Mouse (Mus musculus) cerebral cortex, adult 2 months (tissue): ENCODE results near the gene Atp5b.

Source experiments
- WGBS: fragments of 180-500 bp; shearing (Covaris S2); methylation state at CpG from one replicate; pipeline ENCODE4 v1.1.7; 2018; 5-methylcytosine and 5-hydroxymethylcytosine counted together

Gene Atp5b

DNA sequence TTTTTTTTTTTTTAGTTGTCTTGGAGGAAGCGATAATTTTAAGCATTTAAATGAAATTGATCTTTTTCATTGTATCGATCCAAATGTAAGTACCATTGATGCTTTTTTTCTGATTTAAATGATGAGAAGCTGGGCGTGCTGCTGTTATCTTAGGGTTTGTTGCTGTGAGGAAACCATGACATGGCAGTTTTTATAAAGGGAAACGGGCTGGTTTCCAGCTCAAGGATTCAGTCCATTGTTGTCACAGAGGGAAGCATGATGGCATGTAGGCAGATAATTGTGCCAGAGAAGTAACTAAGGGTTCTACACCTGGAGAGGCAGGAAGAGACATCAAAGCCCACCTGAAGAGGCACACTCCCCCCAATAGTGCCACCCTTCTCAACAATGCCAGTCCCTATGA lies 13.9 kb upstream of the Atp5b start:
- WGBS = 75% methylated on average over 4 of the region's 4 CpGs

DNA sequence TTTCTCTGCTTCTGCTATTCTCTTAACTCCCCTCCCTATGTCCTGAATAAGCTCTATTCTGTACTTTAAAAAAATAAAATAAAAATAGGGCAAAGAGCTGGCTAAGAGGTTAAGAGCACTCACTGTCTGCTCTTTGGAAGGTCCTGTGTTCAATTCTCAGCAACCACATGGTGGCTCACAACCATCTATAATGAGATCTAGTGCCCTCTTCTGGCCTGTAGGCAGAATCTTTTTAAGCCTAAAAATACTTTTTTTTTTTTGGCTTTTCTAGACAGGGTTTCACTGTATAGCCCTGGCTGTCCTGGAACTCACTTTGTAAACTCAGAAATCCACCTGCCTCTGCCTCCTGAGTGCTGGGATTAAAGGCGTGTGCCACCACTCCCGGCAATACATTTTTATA lies 12.6 kb upstream of the Atp5b start:
- WGBS = 97% methylated on average over 2 of the region's 2 CpGs

DNA sequence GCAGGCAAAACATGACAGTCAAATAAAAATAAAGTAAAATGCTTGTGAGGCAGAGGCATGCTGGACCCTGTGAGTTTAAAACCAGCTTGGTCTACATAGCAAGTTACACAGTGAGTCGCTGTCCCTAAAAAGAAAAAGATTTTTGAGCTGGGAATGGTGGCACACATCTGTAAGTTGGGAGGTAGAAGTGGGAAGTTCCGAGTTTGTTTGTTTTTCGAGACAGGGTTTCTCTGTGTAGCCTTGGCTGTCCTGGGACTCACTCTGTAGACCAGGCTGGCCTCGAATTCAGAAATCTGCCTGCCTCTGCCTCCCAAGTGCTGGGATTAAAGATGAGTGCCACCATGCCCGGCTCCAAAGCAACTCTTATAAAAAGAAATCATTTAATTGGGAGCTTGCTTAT lies 4.8 kb upstream of the Atp5b start:
- WGBS = 81% methylated on average over 5 of the region's 5 CpGs

DNA sequence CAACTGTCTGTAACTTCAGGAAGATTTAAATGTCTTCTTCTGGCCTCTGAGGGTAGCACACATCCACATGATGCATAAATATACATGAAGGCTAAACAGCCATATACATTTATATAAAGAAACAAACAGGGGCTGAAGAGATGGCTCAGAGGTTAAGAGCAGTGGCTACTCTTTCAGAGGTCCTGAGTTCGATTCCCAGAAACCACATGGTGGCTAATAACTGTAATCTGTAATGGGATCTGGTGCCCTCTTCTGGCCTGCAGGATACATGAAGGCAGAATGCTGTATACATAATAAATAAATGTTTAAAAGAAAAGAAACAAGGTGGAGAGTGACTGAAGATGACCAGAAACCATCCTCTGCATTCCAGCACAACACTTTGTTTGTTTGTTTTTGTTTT lies 2.6 kb upstream of the Atp5b start:
- 70% methylated on average over 1 of the region's 1 CpGs for WGBS

DNA sequence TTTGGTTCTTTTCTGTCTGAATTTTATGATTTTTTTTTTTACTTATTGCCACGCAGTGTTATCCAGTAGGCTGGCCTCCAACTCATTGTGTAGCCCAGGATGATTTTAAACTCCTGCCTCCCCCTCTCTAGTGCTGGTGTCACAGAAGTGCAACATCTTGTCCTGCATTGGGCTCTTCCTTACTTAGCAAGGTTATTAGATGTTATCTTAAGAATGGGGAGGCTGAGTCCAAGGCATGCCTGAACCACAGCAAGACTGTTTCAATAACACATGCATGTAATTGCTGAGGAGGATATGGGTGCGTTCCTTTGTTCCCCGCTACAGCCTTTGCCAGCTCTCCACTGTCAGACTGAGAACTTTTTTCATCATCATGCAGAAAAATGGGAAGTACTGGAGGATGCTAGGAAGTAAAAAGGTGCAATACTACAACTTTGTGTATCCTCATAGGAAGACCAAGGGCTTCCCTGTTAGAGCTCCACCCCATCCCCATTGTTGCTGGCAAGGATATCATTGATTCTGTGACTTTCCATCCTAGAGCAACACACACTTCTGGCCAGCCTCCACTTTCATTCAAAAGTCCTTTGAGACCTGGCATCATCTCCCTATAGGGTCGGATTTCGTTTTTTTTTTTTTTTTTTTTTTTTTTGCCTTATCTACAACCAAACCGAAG lies 1.1 kb upstream of the Atp5b start:
- 32% methylated on average over 6 of the region's 6 CpGs for WGBS

DNA sequence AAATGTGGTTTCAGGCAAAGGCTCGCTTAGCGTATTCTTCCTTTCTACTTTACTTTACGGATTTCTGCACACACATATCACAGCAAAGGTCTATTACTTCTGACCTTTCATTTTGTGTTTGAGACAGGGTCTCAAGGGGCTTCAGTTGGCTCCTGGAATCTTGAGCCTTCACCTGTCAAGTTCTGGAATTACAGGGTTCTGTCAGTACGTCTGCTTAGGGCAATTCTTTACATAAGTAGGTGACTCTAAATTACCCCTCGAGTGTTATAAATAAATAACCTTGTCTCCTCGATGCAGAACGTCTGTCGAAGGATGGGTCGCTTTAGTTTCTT lies 630 bp upstream of the Atp5b start:
- WGBS = 5% methylated on average over 9 of the region's 9 CpGs

DNA sequence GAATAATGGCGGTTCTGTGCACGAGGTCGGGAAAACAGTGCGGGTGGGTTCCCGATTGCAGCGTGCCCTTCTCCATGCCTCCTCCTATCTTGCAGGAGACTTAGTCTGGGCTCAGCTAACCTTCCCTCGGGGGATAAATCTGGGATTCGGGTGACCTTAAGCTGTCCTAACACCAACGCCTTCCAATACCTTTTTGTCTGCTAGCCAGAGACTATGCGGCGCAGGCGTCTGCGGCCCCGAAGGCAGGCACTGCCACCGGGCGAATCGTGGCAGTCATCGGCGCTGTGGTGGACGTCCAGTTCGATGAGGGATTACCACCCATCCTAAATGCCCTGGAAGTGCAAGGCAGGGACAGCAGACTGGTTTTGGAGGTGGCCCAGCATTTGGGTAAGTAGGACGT lies 615 bp downstream of the Atp5b start:
- under 1% methylated on average over 22 of the region's 22 CpGs for WGBS

DNA sequence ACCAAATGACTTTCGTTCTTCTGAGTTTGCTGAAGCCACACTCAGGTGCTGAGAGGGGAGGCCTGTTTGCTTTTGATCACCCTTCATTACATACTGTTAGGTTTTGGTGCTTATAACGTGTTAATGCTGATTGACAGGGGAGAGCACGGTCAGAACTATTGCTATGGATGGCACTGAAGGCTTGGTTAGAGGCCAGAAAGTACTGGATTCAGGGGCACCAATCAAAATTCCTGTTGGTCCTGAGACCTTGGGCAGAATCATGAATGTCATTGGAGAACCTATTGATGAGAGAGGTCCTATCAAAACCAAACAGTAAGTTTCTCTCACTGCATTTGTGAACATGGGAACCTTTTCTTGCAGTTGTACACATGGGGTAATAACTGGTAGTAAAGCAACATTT lies 1.1 kb downstream of the Atp5b start:
- 2% methylated on average over 3 of the region's 3 CpGs for WGBS

DNA sequence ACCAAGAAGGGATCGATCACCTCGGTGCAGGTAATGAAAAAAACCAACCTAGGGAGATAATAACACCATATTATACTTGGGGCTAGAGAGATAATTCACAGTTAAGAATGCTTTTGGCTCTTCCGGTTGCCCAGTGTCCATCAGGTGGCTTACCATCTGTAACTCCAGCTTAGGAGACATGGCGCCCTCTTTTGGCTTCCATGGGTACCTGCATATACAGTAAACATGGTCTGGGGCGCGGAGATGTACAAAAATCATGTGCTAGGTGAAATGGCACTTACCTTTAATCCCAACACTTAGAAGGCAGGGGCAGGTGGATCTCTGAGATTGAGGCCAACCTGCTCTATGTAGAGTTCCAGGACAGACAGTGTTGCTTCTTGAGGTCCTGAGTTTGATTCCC lies 3.3 kb downstream of the Atp5b start:
- 63% methylated on average over 6 of the region's 6 CpGs for WGBS

DNA sequence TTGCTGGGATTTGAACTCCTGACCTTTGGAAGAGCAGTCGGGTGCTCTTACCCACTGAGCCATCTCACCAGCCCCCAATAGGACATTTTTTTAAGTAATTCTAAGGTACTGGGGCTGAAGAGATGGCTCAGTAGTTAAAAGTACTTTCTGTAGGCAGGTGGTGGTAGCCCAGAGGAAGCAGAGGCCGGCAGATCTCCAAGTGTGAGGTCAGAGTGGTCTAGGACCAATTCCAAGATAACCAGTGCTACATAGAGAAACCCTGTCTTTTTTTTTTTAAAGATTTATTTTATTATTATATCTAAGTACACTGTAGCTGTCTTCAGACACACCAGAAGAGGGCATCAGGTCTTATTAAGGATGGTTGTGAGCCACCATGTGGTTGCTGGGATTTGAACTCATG lies 4.1 kb downstream of the Atp5b start:
- 65% methylated on average over 2 of the region's 2 CpGs for WGBS

DNA sequence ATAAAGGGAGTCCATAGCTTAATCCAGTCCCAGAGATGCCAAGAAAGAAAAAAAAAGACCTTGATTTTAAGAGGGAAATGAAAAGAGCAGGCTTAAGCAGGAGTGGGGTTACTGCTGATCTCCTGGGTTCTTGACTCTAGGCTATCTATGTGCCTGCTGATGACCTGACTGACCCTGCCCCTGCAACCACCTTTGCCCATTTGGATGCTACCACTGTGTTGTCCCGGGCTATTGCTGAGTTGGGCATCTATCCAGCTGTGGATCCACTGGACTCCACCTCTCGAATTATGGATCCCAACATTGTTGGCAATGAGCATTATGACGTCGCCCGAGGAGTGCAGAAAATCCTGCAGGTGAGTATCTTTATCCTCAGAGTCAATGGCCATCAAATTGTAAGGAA lies 5.1 kb downstream of the Atp5b start:
- 75% methylated on average over 5 of the region's 5 CpGs for WGBS

DNA sequence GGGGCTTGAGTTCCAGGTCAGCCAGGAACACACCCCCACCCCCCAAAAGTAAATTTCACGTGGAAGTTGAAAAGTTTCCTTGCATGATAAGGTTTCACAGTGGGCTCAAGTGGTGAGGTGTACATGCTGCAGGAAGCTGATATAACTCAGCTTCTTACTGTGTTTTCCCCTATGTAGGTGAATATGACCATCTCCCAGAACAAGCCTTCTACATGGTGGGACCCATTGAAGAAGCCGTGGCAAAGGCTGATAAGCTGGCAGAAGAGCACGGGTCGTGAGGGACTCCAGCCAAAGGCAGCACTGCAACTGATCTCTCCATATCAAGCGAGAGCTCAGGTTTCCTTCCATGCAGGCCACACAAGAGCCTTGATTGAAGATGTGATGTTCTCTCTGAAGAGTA lies 6.8 kb downstream of the Atp5b start:
- WGBS = 48% methylated on average over 5 of the region's 5 CpGs

DNA sequence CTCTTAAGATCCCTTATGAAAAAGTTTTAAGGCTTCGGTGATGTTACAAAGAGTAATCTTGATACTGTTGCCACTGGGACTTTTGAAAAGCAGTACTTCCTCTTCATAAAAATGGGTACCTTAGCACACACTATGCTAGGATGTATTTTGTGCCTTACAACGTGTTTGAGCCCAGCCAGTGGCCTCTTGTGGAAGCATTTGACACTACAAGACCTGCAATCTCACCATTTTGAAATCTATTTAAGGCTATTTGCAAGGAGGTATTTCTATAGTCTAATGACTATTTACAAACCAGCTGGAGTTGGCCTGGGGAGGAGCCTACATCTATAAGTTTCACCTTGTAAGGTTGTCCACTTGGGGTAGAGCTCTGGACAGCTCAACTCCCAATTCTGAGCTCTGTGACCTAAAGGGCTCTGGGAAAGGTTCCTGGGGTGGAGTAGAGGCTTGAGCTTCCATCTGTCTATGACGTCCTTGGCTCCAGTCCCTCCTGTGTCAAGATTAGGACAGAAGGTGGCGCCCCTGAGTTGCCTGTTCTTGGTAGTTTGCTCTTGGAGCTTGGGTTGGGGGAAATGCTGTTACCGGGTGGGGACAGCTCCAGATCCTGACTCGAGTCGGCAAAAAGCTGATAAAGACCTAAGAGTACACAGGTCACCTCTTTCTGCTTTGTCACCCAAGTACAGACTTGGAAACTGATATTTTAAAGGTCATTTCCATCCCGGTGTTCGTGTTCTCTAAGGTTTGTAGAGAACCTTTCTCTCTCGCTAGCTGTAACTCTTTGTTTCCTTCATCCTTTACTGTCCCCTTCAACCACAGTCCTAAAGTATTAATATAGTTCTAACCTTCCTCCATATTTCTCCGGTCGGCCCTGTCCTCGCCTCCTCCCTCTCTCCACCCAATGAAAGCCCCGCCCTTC lies 7.8 kb downstream of the Atp5b start:
- WGBS = 3% methylated on average over 14 of the region's 14 CpGs

DNA sequence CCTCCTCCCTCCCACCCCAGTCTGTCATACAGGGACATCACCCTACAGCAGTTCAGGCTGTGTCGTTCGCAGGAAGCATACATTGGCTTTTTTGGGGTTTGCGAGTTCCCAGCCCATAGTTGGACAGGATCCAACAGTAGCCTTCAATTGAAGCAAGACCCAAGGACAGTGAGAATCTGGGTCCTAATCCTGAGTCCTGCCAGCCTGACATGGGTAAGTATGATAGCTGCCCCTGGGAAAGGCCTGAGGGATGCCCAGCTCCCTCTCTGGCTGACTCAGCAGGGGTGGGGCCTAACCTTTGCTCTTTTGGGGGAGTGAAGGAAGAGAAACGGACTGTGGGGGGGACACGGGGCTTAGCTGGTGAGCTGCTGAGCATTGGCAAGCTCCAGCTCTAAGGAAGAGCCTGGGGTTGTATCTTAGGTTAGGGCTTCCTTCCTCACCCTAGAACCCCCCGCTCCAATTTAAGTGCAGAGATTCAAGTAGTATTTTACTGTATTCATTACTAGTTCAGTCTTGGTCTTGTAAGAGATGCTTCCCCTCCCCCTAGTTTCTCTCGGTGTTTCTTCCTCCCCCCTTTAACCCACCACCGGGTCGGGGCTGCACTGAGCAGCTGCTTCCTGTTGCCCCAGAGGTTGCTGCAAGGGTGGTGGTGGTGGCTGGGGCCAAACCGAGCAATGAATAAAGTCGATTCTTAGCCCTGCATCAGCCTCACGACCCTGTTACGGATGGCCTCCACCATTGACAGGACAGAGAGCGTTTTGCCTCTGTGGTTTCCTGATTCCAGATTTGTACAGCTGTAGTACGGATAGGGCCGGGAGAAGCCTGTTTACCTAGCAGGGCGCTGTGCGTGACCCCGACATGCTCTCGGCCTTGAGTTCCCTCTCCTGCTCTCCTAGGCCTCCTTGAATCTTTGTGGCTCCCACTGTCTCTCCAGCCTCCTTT lies 8.8 kb downstream of the Atp5b start, which contains the start of gene Baz2a:
Gene Baz2a (plus strand): TSS at position 14 of the 942 bp plus-strand sequence.
- under 1% methylated on average over 20 of the region's 20 CpGs for WGBS

DNA sequence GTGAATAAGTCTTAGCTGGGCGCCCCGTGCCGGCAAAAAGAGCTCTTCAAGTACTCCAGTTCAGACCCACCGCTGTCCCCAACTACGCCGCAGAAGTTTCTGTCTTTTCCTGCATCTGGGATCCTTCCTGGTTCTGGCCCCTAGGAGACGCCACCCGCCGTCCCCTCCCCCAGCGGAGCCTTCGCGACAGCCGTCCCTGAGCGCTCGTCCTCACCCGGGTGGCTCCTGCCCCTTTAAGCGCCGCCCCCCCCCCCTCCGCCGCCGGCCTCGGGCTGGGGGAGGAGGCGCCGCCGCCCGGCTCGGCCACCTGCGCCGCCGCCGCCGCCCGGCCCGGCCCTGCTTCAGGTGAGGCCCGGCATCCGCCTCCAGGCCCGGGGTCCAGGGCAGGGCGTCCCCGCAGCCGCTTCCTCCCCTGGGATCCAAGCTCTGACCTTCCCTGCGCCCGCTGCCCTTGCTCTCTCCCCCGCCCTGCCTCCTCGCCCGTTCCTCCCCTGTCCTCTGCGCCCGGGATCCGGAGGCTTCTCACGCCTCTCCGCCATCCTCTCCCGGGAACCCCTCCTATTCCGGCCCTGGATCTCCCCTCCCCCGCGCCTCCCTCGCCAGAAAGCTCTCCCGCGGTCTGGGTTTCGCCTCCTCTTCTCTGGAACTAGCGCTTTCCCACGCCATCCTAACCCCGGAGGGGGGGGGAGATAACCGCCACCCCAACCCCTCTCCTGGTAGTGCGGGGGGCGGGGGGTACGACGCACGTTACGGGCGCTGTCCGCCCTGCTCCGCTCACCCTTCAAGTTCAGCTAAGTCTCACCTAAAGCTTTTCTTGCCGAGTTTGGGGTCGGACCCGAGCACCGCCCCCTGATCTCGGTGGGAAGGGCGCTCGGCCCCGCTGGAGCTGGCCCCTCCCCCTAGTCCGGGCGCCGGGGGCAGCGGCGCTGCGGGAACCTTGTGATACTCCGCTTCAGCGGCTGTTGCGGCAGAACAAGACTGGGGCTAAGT lies 9.7 kb downstream of the Atp5b start:
- WGBS = under 1% methylated on average over 86 of the region's 88 CpGs

DNA sequence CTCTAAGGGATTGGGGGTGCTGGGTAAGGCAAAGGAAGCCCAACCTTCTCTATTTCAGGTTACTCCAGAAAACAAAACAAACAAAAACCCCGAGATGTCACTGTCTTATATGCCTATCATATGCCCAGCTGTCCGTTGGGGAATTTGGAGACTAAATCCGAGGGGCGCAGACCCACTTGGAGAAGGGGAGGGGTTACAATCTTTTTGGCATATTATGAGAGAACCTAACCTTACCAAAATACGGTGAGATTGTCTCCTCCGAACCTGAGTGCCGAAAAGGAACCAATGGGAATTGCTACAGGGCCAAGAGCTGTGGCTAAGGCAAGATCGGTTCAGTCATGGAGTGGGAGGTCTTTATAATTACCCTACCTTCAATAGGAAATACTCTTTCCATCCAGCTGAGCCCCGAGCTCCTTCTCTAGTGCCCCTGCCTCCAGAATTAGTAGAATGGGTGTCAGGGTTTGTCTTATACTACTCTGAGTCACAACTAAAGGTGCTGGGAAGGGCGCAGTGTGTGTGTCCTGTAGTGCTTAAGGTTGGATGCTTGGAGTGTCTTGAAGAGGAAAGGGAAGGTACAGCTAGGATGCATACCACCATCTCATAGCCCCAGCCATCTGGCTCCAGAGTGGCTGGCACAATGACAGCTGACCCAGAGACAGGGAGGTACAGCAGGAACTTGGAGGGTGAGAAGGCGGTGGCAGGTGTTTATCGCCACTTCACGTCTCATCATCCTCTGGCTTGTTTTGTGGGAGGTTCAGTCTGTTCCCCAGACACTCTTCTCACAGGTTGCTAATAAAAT lies 10.6 kb downstream of the Atp5b start:
- 22% methylated on average over 13 of the region's 13 CpGs for WGBS

DNA sequence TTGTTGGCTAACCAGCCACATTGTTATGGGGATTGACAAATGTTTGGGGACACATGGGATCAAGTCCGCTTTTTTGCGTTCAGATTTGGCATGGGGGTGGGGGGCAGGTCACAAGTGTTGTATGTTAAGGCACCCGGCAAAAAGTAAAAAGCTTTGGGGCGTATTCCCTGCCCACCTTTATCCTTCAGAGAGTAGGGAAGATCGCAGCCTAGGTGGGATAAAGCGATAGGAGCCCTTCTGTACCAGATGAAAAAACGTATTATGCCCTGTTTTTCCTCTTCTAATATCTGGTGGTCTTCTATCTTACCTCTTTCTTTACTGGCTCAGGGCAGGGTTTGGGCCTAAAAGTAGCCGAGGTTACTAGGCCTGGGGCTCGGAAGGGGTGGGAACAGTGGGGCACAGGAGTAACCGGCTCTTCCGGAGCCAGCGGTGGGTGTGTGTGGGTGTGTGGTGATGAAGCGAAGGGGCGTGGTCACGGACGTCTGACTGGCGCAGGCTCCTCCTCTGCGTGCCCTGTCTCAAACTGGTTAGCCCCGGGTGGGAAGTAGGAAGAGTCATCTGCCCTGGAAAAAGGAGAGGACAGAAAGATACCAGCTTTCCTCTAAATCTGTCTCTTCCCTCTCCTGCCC lies 11.4 kb downstream of the Atp5b start:
- WGBS = 18% methylated on average over 19 of the region's 19 CpGs

DNA sequence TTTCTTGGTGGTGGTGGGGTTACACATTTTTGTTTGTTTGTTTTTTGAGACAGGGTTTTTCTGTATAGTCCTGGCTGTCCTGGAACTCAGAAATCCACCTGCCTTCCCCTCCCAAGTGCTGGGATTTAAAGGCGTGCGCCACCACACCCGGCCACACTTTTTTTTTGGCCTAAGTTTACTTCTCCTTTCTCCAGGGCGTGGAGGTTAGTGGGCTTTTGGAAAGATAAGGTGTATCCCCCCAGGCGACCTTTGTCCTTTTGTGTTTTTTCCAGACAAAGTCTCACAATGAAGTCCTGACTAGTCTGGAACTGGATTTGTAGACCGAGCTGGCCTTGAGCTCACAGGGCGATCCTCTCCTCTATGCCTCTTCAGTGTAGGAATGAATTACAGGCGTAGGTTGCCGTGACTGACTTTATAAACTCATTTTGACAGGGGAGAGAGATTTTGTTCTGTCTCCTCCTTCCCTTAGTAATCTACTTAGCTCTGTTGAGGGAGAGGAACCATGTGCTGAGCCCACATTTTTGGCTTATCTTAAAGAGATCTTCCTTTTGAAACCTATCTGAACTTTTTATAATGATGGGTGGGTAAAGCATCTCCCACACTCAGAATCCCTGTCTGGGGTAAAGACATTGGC lies 12.0 kb downstream of the Atp5b start:
- WGBS = 61% methylated on average over 9 of the region's 9 CpGs

DNA sequence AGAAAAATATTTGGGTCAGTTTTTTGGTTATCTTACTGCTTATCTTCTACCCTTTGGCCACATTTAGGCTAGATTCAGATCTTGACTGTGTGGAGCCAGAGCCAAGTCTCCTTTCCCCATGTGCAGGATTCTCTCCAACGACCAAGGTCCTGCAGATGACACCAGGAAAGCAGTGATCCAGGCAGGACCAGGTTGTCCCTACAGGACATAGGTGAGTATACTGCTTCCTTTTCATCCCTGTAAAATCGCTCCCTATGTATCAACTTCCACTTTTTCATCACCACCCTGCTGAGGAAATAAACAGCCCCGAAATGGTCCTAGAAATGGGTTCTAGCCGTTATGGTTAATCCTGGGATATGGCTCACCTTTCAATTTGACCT lies 13.2 kb downstream of the Atp5b start:
- WGBS = 26% methylated on average over 4 of the region's 4 CpGs
